Mouse (Mus musculus) G1E (cell line): ENCODE data around the gene Gga1.
A peak's percentile ranks its signal among the peaks of the same experiment; 100 is the strongest.

Experiments used
- CTCF ChIP-seq: IDR thresholded peaks from 2 replicates; pipeline ENCODE4 v1.5.1; 2012; ENCODE audit warnings: low read depth, low read length, inconsistent platforms, mixed read lengths
- GATA1 ChIP-seq: IDR thresholded peaks from 2 replicates; pipeline ENCODE4 v1.6.1; 2012; ENCODE audit warnings: borderline replicate concordance, low read length, inconsistent platforms, mixed read lengths
- GATA2 ChIP-seq: IDR thresholded peaks from 2 replicates; pipeline ENCODE4 v1.6.1; 2012; ENCODE audit warnings: low read depth, low read length, inconsistent platforms, borderline replicate concordance
- POLR2AphosphoS5 ChIP-seq: IDR thresholded peaks from 2 replicates; pipeline ENCODE4 v1.6.1; 2012; ENCODE audit warnings: low read depth, low read length, inconsistent platforms; ENCODE audit not compliant: insufficient replicate concordance
- TAL1 ChIP-seq: conservative IDR thresholded peaks from 2 replicates; pipeline ENCODE4 v1.6.1; 2012; ENCODE audit warnings: low read depth, low read length, inconsistent platforms, mixed read lengths

- peak; percentile 56 for TF ChIP-seq CTCF
- TF ChIP-seq GATA1 = no peak
- TF ChIP-seq GATA2 = no peak
- TF ChIP-seq TAL1 = no peak
- no peak for TF ChIP-seq POLR2AphosphoS5
These were observed 25.4 kb upstream of the Gga1 start for GRCm38 (mm10) chr15:78851505-78852153.
